Mouse (Mus musculus) embryonic facial prominence, embryonic 15.5 days (tissue): ENCODE data around the gene Gm11032. TPM values are rescaled to one million over a fixed set of nuclear protein-coding genes. Genes with fewer than 3 reads are reported as not detected.
"Not testable (repeated sequence)": the region's sequence is repeated elsewhere in the genome, so short reads cannot be mapped to it uniquely, and the experiment has no call there.

Source experiments
- ATAC-seq: fragments of 200-750 bp; cut with Nextera tagmentation; 2 replicates; pipeline ENCODE4 v1.8.0; 2017; ENCODE audit warnings: low read depth, moderate TSS enrichment; ENCODE audit not compliant: insufficient number of reproducible peaks, low FRiP score, low TSS enrichment
- H3K27ac ChIP-seq: fragments of 300-500 bp; sonication (generic); replicated peaks from 2 replicates; pipeline ENCODE4 v1.5.1; 2015; ENCODE audit warnings: mild to moderate bottlenecking, inconsistent platforms
- H3K27me3 ChIP-seq: fragments of 300-500 bp; sonication (generic); 2 replicates; pipeline ENCODE4 v1.6.1; 2015; ENCODE audit warnings: inconsistent platforms
- H3K36me3 ChIP-seq: fragments of 300-500 bp; sonication (generic); 2 replicates; pipeline ENCODE4 v1.6.1; 2015; ENCODE audit warnings: mild to moderate bottlenecking, inconsistent platforms
- H3K4me1 ChIP-seq: fragments of 300-500 bp; sonication (generic); 2 replicates; pipeline ENCODE4 v1.6.1; 2015; ENCODE audit warnings: inconsistent platforms
- H3K4me2 ChIP-seq: fragments of 300-500 bp; sonication (generic); replicated peaks from 2 replicates; pipeline ENCODE4 v1.6.1; 2015; ENCODE audit warnings: mild to moderate bottlenecking, inconsistent platforms
- H3K4me3 ChIP-seq: fragments of 300-500 bp; sonication (generic); replicated peaks from 2 replicates; pipeline ENCODE4 v1.5.1; 2015; ENCODE audit warnings: mild to moderate bottlenecking, inconsistent platforms
- H3K9ac ChIP-seq: fragments of 300-500 bp; sonication (generic); 2 replicates; pipeline ENCODE4 v1.6.1; 2015; ENCODE audit warnings: inconsistent platforms
- H3K9me3 ChIP-seq: fragments of 300-500 bp; sonication (generic); replicated peaks from 2 replicates; pipeline ENCODE4 v1.6.1; 2016; ENCODE audit warnings: inconsistent platforms
- WGBS: fragments of 180-500 bp; shearing (Covaris S2); methylation state at CpG from one replicate; pipeline ENCODE4 v1.1.7; 2015; 5-methylcytosine and 5-hydroxymethylcytosine counted together
- polyA plus RNA-seq: library from polyadenylated mRNA; unstranded; fragments of >200 nt; fragmentation: Nextera tagmentation; extraction: Ambion mirVana; gene quantifications from 2 replicates; pipeline ENCODE4 v1.2.1, GENCODE M21; 2015

Gm11032 gene
- not detected in 2 replicates for polyA plus RNA-seq

GRCm38 (mm10) chr11:4620017-4620485 lies at the start of gene Gm11032:
Gene Gm11032, plus strand, starts transcription at chr11:4620067.
- no peak for ATAC-seq
- WGBS, result 75% methylated on average over 16 of the region's 16 CpGs
- Histone ChIP-seq H3K4me3 (no peak within 1 kb of the TSS), H3K4me1 (peaks cover 12% of the 10 kb centered on the region; the same call in 1 of the 2 replicates), H3K4me2 (no peak within 1 kb of the TSS), H3K27me3 (no peaks in the 10 kb centered on the region), H3K36me3 (no peaks in the 10 kb centered on the region), H3K9ac (no peak within 1 kb of the TSS), H3K27ac (no peak within 1 kb of the TSS), H3K9me3 (no peaks in the 10 kb centered on the region)

- H3K27ac ChIP-seq, result 0 out of 2 replicates have a peak overlapping the region, but pooled peaks have one; percentile 4
- no peak overlapping the region for H3K4me2 ChIP-seq
- no peaks in the 10 kb centered on the region for H3K9me3 ChIP-seq
- no peak overlapping the region for H3K9ac ChIP-seq
- no peak for ATAC-seq
- H3K4me1 ChIP-seq, result peaks cover 16% of the 10 kb centered on the region
- H3K27me3 ChIP-seq, result no peaks in the 10 kb centered on the region
- WGBS, result 50% methylated on average over 4 of the region's 4 CpGs
- H3K36me3 ChIP-seq, result no peaks in the 10 kb centered on the region
- no peak overlapping the region for H3K4me3 ChIP-seq
These were observed 48.4 kb upstream of the Gm11032 start for GRCm38 (mm10) chr11:4571491-4571901.

GRCm38 (mm10) chr11:4576090-4576732 lies 43.7 kb upstream of the Gm11032 start:
- not testable (repeated sequence) for H3K4me3 ChIP-seq, H3K9ac ChIP-seq, H3K4me2 ChIP-seq, ATAC-seq, H3K36me3 ChIP-seq, H3K9me3 ChIP-seq, H3K27me3 ChIP-seq, H3K27ac ChIP-seq
- WGBS, result 82% methylated on average over 2 of the region's 2 CpGs
- peaks cover 19% of the 10 kb centered on the region for H3K4me1 ChIP-seq

GRCm38 (mm10) chr11:4577079-4577478 lies 42.8 kb upstream of the Gm11032 start:
- no peak overlapping the region for H3K4me3 ChIP-seq
- 92% methylated on average over 2 of the region's 2 CpGs for WGBS
- H3K27me3 ChIP-seq, result no peaks in the 10 kb centered on the region
- H3K9me3 ChIP-seq, result no peaks in the 10 kb centered on the region
- H3K36me3 ChIP-seq, result no peaks in the 10 kb centered on the region
- no peak for ATAC-seq
- no peak overlapping the region for H3K4me2 ChIP-seq
- no peak overlapping the region for H3K9ac ChIP-seq
- no peak overlapping the region for H3K27ac ChIP-seq
- peaks cover 13% of the 10 kb centered on the region for H3K4me1 ChIP-seq

- H3K4me2 ChIP-seq, result no peak overlapping the region
- H3K27me3 ChIP-seq, result no peaks in the 10 kb centered on the region
- H3K9me3 ChIP-seq, result no peaks in the 10 kb centered on the region
- 56% methylated on average over 2 of the region's 2 CpGs for WGBS
- no peak for ATAC-seq
- H3K4me1 ChIP-seq, result peaks cover 9% of the 10 kb centered on the region
- H3K36me3 ChIP-seq, result no peaks in the 10 kb centered on the region
- H3K9ac ChIP-seq, result no peak overlapping the region
- no peak overlapping the region for H3K4me3 ChIP-seq
- H3K27ac ChIP-seq, result no peak overlapping the region
These were observed 41.2 kb upstream of the Gm11032 start for GRCm38 (mm10) chr11:4578682-4579081.

- 66% methylated on average over 4 of the region's 4 CpGs for WGBS
- Histone ChIP-seq H3K27ac (no peak overlapping the region; the same call in 1 of the 2 replicates), H3K9me3 (no peaks in the 10 kb centered on the region), H3K4me3 (no peak overlapping the region), H3K27me3 (no peaks in the 10 kb centered on the region), H3K4me1 (peaks cover 8% of the 10 kb centered on the region), H3K4me2 (no peak overlapping the region), H3K36me3 (no peaks in the 10 kb centered on the region), H3K9ac (no peak overlapping the region)
- no peak for ATAC-seq
These were observed 28.1 kb upstream of the Gm11032 start for GRCm38 (mm10) chr11:4591811-4592210.

- peaks cover 8% of the 10 kb centered on the region for H3K4me1 ChIP-seq
- no peaks in the 10 kb centered on the region for H3K27me3 ChIP-seq
- 0 out of 2 replicates have a peak overlapping the region, but pooled peaks have one; percentile 11 for H3K27ac ChIP-seq
- peak overlapping the region; percentile 94 for H3K4me3 ChIP-seq
- no peaks in the 10 kb centered on the region for H3K36me3 ChIP-seq
- no peaks in the 10 kb centered on the region for H3K9me3 ChIP-seq
- ATAC-seq, result no peak
- peak overlapping the region; percentile 47 for H3K4me2 ChIP-seq
- H3K9ac ChIP-seq, result peak overlapping the region; percentile 28; the same call in 1 of the 2 replicates
- WGBS, result 23% methylated on average over 5 of the region's 5 CpGs
These were observed 26.4 kb upstream of the Gm11032 start for GRCm38 (mm10) chr11:4593491-4593848.

- peak overlapping the region; percentile 97 for H3K27ac ChIP-seq
- peak overlapping the region; percentile 94 for H3K4me3 ChIP-seq
- no peaks in the 10 kb centered on the region for H3K27me3 ChIP-seq
- peaks cover 8% of the 10 kb centered on the region for H3K4me1 ChIP-seq
- H3K36me3 ChIP-seq, result no peaks in the 10 kb centered on the region
- ATAC-seq, result peak; percentile 84
- H3K9me3 ChIP-seq, result no peaks in the 10 kb centered on the region
- peak overlapping the region; percentile 47 for H3K4me2 ChIP-seq
- under 1% methylated on average over 39 of the region's 45 CpGs for WGBS
- H3K9ac ChIP-seq, result peak overlapping the region; percentile 94
These were observed 25.8 kb upstream of the Gm11032 start for GRCm38 (mm10) chr11:4593849-4594607.

GRCm38 (mm10) chr11:4594608-4595500 lies 25.0 kb upstream of the Gm11032 start, which contains the start of gene Mtmr3:
Gene Mtmr3, minus strand, starts transcription at chr11:4594863.
- Histone ChIP-seq H3K9me3 (no peaks in the 10 kb centered on the region), H3K4me2 (peak within 1 kb of the TSS; percentile 47), H3K4me1 (peaks cover 8% of the 10 kb centered on the region), H3K27me3 (no peaks in the 10 kb centered on the region), H3K4me3 (peak within 1 kb of the TSS; percentile 94), H3K9ac (peak within 1 kb of the TSS; percentile 94), H3K27ac (peak within 1 kb of the TSS; percentile 97), H3K36me3 (no peaks in the 10 kb centered on the region)
- peak; percentile 94 for ATAC-seq
- 3% methylated on average over 53 of the region's 53 CpGs for WGBS

GRCm38 (mm10) chr11:4598411-4598810 lies 21.5 kb upstream of the Gm11032 start:
- 84% methylated on average over 2 of the region's 2 CpGs for WGBS
- ATAC-seq, result no peak

GRCm38 (mm10) chr11:4599916-4600315 lies 20.0 kb upstream of the Gm11032 start:
- no peak for ATAC-seq
- 82% methylated on average over 3 of the region's 3 CpGs for WGBS
- no peak overlapping the region for H3K9ac ChIP-seq

More at GRCm38 (mm10) chr11:4598411-4598810, 21.5 kb upstream of the Gm11032 start:
- Histone ChIP-seq H3K36me3 (no peaks in the 10 kb centered on the region), H3K4me1 (peaks cover 10% of the 10 kb centered on the region), H3K27me3 (no peaks in the 10 kb centered on the region), H3K4me3 (no peak overlapping the region), H3K9ac (no peak overlapping the region), H3K27ac (no peak overlapping the region), H3K4me2 (no peak overlapping the region), H3K9me3 (no peaks in the 10 kb centered on the region)

More at GRCm38 (mm10) chr11:4599916-4600315, 20.0 kb upstream of the Gm11032 start:
- Histone ChIP-seq H3K9me3 (no peaks in the 10 kb centered on the region), H3K27me3 (no peaks in the 10 kb centered on the region), H3K36me3 (no peaks in the 10 kb centered on the region), H3K4me2 (no peak overlapping the region), H3K4me1 (peaks cover 10% of the 10 kb centered on the region), H3K27ac (no peak overlapping the region), H3K4me3 (no peak overlapping the region)
